Mouse (Mus musculus) myocyte (in vitro differentiated cells): ENCODE results near the gene Ncan.

Source experiments
- POLR2A ChIP-seq: IDR thresholded peaks from one replicate; pipeline ENCODE4 v1.6.1; 2011; ENCODE audit warnings: low read depth, mild to moderate bottlenecking, control low read depth, moderate library complexity; ENCODE audit not compliant: insufficient read length
- TCF12 ChIP-seq: IDR thresholded peaks from one replicate; pipeline ENCODE4 v1.6.1; 2011; ENCODE audit warnings: mild to moderate bottlenecking, control low read depth; ENCODE audit not compliant: poor library complexity, insufficient read depth, severe bottlenecking

DNA sequence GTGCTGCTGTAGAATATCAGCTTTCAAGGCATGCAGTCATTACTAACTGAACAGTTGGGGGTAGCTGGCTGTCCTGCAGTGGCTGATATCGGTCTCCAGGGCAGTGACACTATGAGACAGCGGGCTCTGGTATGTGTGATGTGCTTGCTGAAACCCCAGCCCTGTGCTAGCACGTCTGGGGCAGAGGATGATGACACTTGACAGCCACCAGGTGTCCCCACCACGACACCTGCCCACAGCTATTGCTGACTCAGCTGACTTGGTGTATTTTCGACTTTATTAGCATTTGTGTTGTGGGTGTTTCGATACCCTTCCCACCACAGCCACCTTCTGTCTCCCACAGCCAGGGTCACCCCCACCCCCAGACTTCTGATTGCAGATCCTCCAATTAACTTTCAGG lies 16.2 kb downstream of the Ncan start:
- TF ChIP-seq POLR2A: no peak
- no peak for TF ChIP-seq TCF12
